Mouse (Mus musculus) MEL (cell line): ENCODE data around the gene Kif12. TPM values are rescaled to one million over a fixed set of nuclear protein-coding genes. Genes with fewer than 3 reads are reported as not detected.

Experiments used
- DNase-seq: peaks from one replicate; pipeline ENCODE4 v3.0.0; 2011; ENCODE audit warnings: low read depth, low spot score
- H3K27ac ChIP-seq: 2 replicates; pipeline ENCODE4 v1.5.1; 2012; ENCODE audit warnings: low read depth, mild to moderate bottlenecking, control low read depth, low read length, moderate library complexity; ENCODE audit not compliant: control insufficient read depth
- H3K27me3 ChIP-seq, 2 experiments: fragments of 150-350 bp in 1 of 2; sonication (generic) in 1 of 2; 2 replicates each; pipeline ENCODE4 v1.6.1; 2012; ENCODE audit warnings: low read length in 2 of 2, mild to moderate bottlenecking in 2 of 2, improper control_type of control experiment in 1 of 2, moderate library complexity in 1 of 2; ENCODE audit not compliant: insufficient read depth in 2 of 2, control insufficient read depth in 1 of 2
- H3K36me3 ChIP-seq, 2 experiments: 2 replicates each; pipeline ENCODE4 v1.6.1; 2012 to 2014; ENCODE audit warnings: low read length in 2 of 2, improper control_type of control experiment in 1 of 2, inconsistent platforms in 1 of 2, mild to moderate bottlenecking in 1 of 2; ENCODE audit not compliant: insufficient read depth in 2 of 2, control insufficient read depth in 1 of 2
- H3K4me1 ChIP-seq, 2 experiments: fragments of 150-350 bp in 1 of 2; sonication (generic) in 1 of 2; 2 replicates each; pipeline ENCODE4 v1.6.1; 2012; ENCODE audit warnings: low read length in 2 of 2, improper control_type of control experiment in 1 of 2, mild to moderate bottlenecking in 1 of 2; ENCODE audit not compliant: insufficient read depth in 2 of 2, control insufficient read depth in 1 of 2
- H3K4me3 ChIP-seq, 2 experiments: fragments of 150-350 bp in 1 of 2; sonication (generic) in 1 of 2; 2 replicates each; pipeline ENCODE4 v1.5.1; 2012; ENCODE audit warnings: low read depth in 2 of 2, low read length in 2 of 2, mild to moderate bottlenecking in 2 of 2, moderate library complexity in 2 of 2, control low read depth in 1 of 2, improper control_type of control experiment in 1 of 2; ENCODE audit not compliant: control insufficient read depth in 1 of 2, insufficient read depth in 1 of 2
- H3K79me2 ChIP-seq: 2 replicates; pipeline ENCODE4 v1.6.1; 2012; ENCODE audit warnings: mild to moderate bottlenecking, low read length, moderate library complexity; ENCODE audit not compliant: control insufficient read depth, poor library complexity, insufficient read depth
- H3K9ac ChIP-seq: 2 replicates; pipeline ENCODE4 v1.6.1; 2012; ENCODE audit warnings: low read depth, mild to moderate bottlenecking, control low read depth, low read length, moderate library complexity; ENCODE audit not compliant: control insufficient read depth, poor library complexity, severe bottlenecking
- H3K9me3 ChIP-seq: fragments of 150-350 bp; sonication (generic); replicated peaks from 2 replicates; pipeline ENCODE4 v1.6.1; 2012; ENCODE audit warnings: mild to moderate bottlenecking, low read length, improper control_type of control experiment, moderate library complexity; ENCODE audit not compliant: insufficient read depth
- BHLHE40 ChIP-seq: IDR thresholded peaks from 2 replicates; pipeline ENCODE4 v1.6.1; 2012; ENCODE audit warnings: low read depth, mild to moderate bottlenecking, inconsistent platforms, low read length, improper control_type of control experiment, borderline replicate concordance
- CHD1 ChIP-seq: IDR thresholded peaks from 2 replicates; pipeline ENCODE4 v1.6.1; 2012; ENCODE audit warnings: low read depth, mild to moderate bottlenecking, inconsistent platforms, low read length, improper control_type of control experiment
- CHD2 ChIP-seq: IDR thresholded peaks from 2 replicates; pipeline ENCODE4 v1.6.1; 2011; ENCODE audit warnings: low read length, improper control_type of control experiment
- E2F4 ChIP-seq: IDR thresholded peaks from 2 replicates; pipeline ENCODE4 v1.6.1; 2011; ENCODE audit warnings: low read depth, low read length, improper control_type of control experiment, borderline replicate concordance
- EP300 ChIP-seq, 2 experiments: IDR thresholded peaks; 2 replicates each; pipeline ENCODE4 v1.6.1; 2011; ENCODE audit warnings: improper control_type of control experiment in 2 of 2, low read length in 2 of 2, low read depth in 1 of 2, mild to moderate bottlenecking in 1 of 2
- ETS1 ChIP-seq: IDR thresholded peaks from 2 replicates; pipeline ENCODE4 v1.6.1; 2012; ENCODE audit warnings: low read depth, mild to moderate bottlenecking, inconsistent platforms, low read length, improper control_type of control experiment, moderate library complexity
- JUND ChIP-seq: IDR thresholded peaks from 2 replicates; pipeline ENCODE4 v1.6.1; 2011; ENCODE audit warnings: low read depth, mild to moderate bottlenecking, improper control_type of control experiment, low read length
- MEF2A ChIP-seq: IDR thresholded peaks from 2 replicates; pipeline ENCODE4 v1.6.1; 2014; ENCODE audit warnings: low read depth, mild to moderate bottlenecking, inconsistent platforms, low read length, improper control_type of control experiment; ENCODE audit not compliant: poor library complexity, insufficient replicate concordance, severe bottlenecking; ENCODE audit errors: extremely low read depth
- NRF1 ChIP-seq: IDR thresholded peaks from 2 replicates; pipeline ENCODE4 v1.6.1; 2014; ENCODE audit warnings: low read depth, mild to moderate bottlenecking, inconsistent platforms, low read length, improper control_type of control experiment, moderate library complexity; ENCODE audit not compliant: poor library complexity, insufficient read depth, severe bottlenecking
- POLR2AphosphoS2 ChIP-seq: IDR thresholded peaks from 2 replicates; pipeline ENCODE4 v1.6.1; 2011; ENCODE audit warnings: low read length, improper control_type of control experiment
- POLR2AphosphoS5 ChIP-seq: IDR thresholded peaks from 2 replicates; pipeline ENCODE4 v1.6.1; 2012; ENCODE audit warnings: low read depth, borderline replicate concordance, mild to moderate bottlenecking, inconsistent platforms, low read length, moderate library complexity, mixed read lengths
- RAD21 ChIP-seq: IDR thresholded peaks from 2 replicates; pipeline ENCODE4 v1.6.1; 2011; ENCODE audit warnings: mild to moderate bottlenecking, low read depth, low read length, improper control_type of control experiment
- RCOR1 ChIP-seq: IDR thresholded peaks from 2 replicates; pipeline ENCODE4 v1.6.1; 2012; ENCODE audit warnings: low read depth, mild to moderate bottlenecking, inconsistent platforms, low read length, improper control_type of control experiment
- SIN3A ChIP-seq: IDR thresholded peaks from 2 replicates; pipeline ENCODE4 v1.6.1; 2012; ENCODE audit warnings: low read length, improper control_type of control experiment, inconsistent platforms
- TBP ChIP-seq: IDR thresholded peaks from 2 replicates; pipeline ENCODE4 v1.8.0; 2011; ENCODE audit warnings: low read depth, low read length, improper control_type of control experiment
- TCF12 ChIP-seq: IDR thresholded peaks from 2 replicates; pipeline ENCODE4 v1.6.1; 2014; ENCODE audit warnings: low read depth, mild to moderate bottlenecking, inconsistent platforms, low read length, improper control_type of control experiment, moderate library complexity
- UBTF ChIP-seq: IDR thresholded peaks from 2 replicates; pipeline ENCODE4 v1.6.1; 2012; ENCODE audit warnings: low read depth, mild to moderate bottlenecking, inconsistent platforms, low read length, improper control_type of control experiment, moderate library complexity, borderline replicate concordance; ENCODE audit not compliant: insufficient read depth
- USF2 ChIP-seq, 2 experiments: IDR thresholded peaks; 2 replicates each; pipeline ENCODE4 v1.6.1; 2011 to 2012; ENCODE audit warnings: improper control_type of control experiment in 2 of 2, low read length in 2 of 2, borderline replicate concordance in 1 of 2, inconsistent platforms in 1 of 2, low read depth in 1 of 2, mild to moderate bottlenecking in 1 of 2; ENCODE audit not compliant: insufficient read depth in 1 of 2
- polyA plus RNA-seq, 2 experiments: library from polyadenylated mRNA; stranded (reverse) in 1 of 2; unstranded in 1 of 2; fragments of >175 nt in 1 of 2; fragments of >200 nt in 1 of 2; gene quantifications; 2 replicates each; pipeline versions ENCODE4 v1.2.1 to v1.2.4; 2012; ENCODE audit warnings: low replicate concordance in 2 of 2, low read depth in 1 of 2; ENCODE audit not compliant: insufficient read length in 2 of 2, insufficient read depth in 1 of 2, missing spikeins in 1 of 2
- total RNA-seq: library from RNA; depleted of rRNA; stranded (reverse); fragments of 300-350 nt; gene quantifications from 2 replicates; pipeline ENCODE4 v1.2.3, GENCODE M21; 2012

Gene Kif12
- total and polyA plus RNA-seq, 3 experiments = not detected

GRCm38 (mm10) chr4:63203874-63204273, 31.9 kb upstream of the Kif12 start:
- no peak for TF ChIP-seq POLR2AphosphoS5
- no peak for TF ChIP-seq SIN3A
- TF ChIP-seq EP300 (IDR thresholded peaks at IDR 0.05; ENCODE audit: low read depth in 1 of 2, low read length in 2 of 2) = no peak
- no peak for TF ChIP-seq POLR2AphosphoS2
- no peak for TF ChIP-seq UBTF
- no peak for TF ChIP-seq ETS1
- TF ChIP-seq, all 39 proteins: peak for 0
- H3K4me3 ChIP-seq = no peak overlapping the region

GRCm38 (mm10) chr4:63199366-63199765, 27.4 kb upstream of the Kif12 start:
- Histone ChIP-seq H3K9ac (no peak overlapping the region), H3K79me2 (no peaks in the 10 kb centered on the region), H3K36me3 (no peaks in the 10 kb centered on the region), H3K9me3 (no peaks in the 10 kb centered on the region), H3K4me1 (no peaks in the 10 kb centered on the region), H3K4me3 (no peak overlapping the region), H3K27ac (no peak overlapping the region), H3K27me3 (no peaks in the 10 kb centered on the region)
- no peak for DNase-seq
- TF ChIP-seq E2F4 = no peak
- no peak for TF ChIP-seq JUND
- no peak for TF ChIP-seq TCF12
- TF ChIP-seq EP300 (IDR thresholded peaks at IDR 0.05; ENCODE audit: low read depth in 1 of 2, low read length in 2 of 2) = no peak
- no peak for TF ChIP-seq RCOR1
- no peak for TF ChIP-seq RAD21
- TF ChIP-seq POLR2AphosphoS5 = no peak
- TF ChIP-seq CHD1 = no peak
- no peak for TF ChIP-seq MEF2A
- TF ChIP-seq TBP = no peak
- TF ChIP-seq ETS1 = no peak
- TF ChIP-seq USF2 (IDR thresholded peaks at IDR 0.05; ENCODE audit: borderline replicate concordance in 1 of 2, insufficient read depth in 1 of 2, low read depth in 1 of 2, low read length in 2 of 2) = no peak
- TF ChIP-seq CHD2 = no peak
- TF ChIP-seq NRF1 = no peak
- TF ChIP-seq BHLHE40 = no peak

More at GRCm38 (mm10) chr4:63203874-63204273, 31.9 kb upstream of the Kif12 start:
- no peaks in the 10 kb centered on the region for H3K4me1 ChIP-seq
- no peak for DNase-seq
- H3K9me3 ChIP-seq = no peaks in the 10 kb centered on the region
- no peak overlapping the region for H3K27ac ChIP-seq
- no peaks in the 10 kb centered on the region for H3K79me2 ChIP-seq
- no peak overlapping the region for H3K9ac ChIP-seq
- H3K27me3 ChIP-seq = no peaks in the 10 kb centered on the region
- H3K36me3 ChIP-seq = no peaks in the 10 kb centered on the region
